Mouse (Mus musculus): ENCODE data around the gene Rxfp1.

- TF ChIP-seq CTCF (IDR thresholded peaks at IDR 0.05; ENCODE audit: low read depth, low read length) (no peak), POLR2A (IDR thresholded peaks at IDR 0.05; ENCODE audit: extremely low read depth, insufficient read depth, low read length) (no peak)
Measured at GRCm38 (mm10) chr3:79674641-79675040, 63.0 kb downstream of the Rxfp1 start.
